Mouse (Mus musculus): ENCODE results near the gene Pitx2.
A peak's percentile ranks its signal among the peaks of the same experiment; 100 is the strongest.

The Pitx2 gene

GRCm38 (mm10) chr3:129202871-129203740 is 3.4 kb downstream of the Pitx2 start:
- DNase-seq (ENCODE audit: low read depth), result no peak

DNA sequence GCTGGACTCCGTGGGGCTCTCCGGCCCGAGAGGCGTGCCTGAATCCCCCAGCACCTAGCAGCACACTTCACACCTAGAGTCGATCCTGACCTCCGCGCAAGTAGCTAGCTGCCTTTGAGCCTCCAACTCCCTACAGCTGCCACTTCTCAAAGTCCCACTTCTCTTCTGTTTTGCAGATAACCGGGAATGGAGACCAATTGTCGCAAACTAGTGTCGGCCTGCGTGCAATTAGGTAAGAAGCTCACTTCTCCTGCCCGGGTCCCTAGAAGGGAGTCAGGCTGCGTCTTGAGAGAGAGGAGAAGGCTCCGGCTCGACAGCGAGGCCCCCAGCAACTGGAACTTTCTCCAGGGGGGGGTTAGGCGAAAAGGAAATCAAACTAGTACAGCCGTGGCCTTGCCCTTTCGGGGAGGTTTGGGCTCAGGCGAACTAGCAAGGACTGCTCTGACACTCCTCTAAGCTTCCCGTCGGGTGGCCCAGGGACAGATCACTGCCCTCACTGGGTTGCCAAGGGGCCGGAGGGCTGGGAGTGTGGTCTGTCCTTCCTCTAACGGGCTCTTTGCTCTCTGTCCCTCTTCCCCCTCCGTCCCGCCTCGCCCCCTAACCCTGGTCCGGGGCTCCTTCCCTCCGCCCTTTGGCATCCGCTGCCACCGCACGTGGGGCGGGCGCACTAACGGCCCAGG is 4.2 kb downstream of the Pitx2 start:
- no peak for DNase-seq (ENCODE audit: low read depth)

DNA sequence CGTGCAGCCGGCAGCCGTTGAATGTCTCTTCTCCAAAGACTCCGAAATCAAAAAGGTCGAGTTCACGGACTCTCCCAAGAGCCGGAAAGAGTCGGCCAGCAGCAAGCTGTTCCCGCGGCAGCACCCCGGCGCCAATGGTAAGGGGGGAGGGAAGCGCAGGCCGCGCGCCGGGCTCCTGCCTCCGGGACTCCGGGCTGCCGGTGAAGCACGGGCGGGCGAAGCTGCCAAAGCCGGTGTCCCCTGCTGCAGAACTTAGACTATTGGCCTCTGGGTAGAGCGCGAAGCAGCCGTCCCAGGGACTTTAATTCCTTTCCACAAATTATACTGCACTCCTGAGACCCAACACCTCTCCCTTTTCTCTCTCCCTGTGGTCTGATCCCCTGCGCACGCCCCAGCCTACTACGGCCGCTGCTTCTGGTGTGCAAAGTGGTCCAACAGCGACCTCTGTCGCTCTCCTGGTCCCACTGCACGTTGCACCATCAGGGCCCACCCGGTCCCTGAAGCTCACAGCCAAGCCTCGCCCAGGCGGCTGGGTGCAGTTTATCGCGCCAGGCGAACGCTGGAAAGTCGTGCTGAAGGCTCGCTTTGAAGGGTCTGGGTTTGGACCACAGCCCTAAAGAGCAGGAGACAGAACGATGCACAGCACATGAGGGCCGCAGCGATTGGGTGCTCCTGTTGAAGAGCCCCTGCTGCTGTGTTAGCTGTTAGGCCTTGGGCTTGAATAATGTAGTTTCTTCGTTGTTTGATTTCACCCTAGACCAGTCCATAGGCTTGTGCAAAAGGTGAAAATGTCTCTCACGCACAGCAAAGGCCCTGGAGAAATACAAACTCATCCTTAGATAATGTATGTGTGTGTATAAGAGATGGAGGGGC is 5.0 kb downstream of the Pitx2 start:
- no peak for DNase-seq (ENCODE audit: low read depth)

- DNase-seq (ENCODE audit: low read depth), result no peak
Observed at GRCm38 (mm10) chr3:129205481-129206175, 6.0 kb downstream of the Pitx2 start.

GRCm38 (mm10) chr3:129206776-129207175 is 7.1 kb downstream of the Pitx2 start:
- no peak for DNase-seq (ENCODE audit: low read depth)

DNA sequence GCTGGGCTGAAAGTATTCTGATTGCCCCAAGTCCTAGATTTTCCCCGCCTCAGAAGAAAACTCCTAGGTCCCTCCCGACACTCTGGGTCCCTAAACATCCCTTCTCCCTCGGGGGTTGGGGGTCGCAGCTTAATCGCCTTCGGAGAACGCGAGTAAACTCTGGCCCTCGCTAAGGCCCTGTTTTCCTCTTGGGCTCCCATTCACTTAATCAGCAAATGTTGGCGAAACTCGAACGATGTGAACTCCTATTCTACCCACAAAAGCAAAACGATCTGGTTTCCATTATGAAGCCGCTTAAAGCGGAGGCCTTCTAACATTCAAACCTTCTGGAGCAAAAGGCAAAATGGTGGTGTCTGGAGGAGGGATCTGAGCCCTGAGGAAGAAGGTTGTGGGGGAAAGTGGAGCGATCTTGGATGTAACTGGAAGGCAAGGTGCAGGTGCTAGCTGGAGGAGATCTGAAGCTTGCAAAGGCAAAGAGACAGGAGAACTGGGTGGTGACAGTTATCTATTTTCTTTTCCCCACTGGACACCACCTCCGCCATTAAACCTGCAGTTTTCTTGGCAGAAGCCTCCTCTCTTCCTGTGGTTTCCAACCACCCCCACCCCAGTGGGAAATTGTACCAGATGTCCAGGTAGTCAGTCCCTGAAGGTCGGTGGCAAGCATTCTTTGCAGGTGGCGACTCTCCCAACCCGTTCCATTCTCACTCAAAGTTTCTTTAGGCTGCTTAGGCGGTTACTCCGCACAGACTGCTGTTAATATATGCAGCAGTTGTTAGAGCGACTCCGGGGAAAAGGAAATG is 7.8 kb downstream of the Pitx2 start:
- DNase-seq (ENCODE audit: low read depth), result no peak

- no peak for DNase-seq (ENCODE audit: low read depth)
Observed at GRCm38 (mm10) chr3:129208031-129208380, 8.3 kb downstream of the Pitx2 start.

DNA sequence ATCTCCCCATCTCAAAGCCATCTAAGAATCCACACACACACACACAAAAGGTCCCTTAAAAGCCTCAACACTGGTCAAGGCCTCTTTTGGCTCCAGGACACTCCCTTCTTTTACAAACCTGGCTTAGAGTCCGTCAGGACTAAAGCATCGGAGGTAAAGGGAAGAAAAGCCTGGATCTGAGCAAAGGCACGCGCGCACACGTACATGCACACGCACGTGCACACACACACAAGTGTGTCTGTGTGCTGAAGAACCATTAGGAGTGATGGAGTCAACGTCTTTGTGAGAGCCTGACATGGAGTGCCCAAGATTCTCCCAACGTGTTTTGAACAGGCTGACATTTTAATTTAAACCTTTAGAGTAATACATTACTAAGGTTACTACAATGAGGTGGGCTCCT is 8.7 kb downstream of the Pitx2 start:
- DNase-seq (ENCODE audit: low read depth), result no peak

DNA sequence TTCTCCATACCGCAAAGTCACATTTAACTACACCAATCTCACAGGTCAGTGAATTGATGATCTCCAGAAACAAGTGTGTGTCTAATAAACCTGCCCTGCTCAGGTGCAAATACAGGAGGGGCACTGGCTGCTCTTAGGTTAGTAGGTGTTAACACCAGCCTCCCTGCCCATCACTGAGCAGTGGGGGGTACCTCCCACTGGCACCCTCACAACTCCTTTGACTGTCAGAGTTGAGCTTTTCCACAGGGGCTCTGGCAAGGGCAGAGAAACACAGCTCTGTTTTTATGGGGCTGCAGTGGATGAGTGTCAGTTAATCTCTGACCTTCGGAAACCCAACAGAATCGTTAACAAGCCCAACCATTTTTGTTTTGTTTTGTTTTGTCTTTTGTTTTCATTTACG is 9.6 kb downstream of the Pitx2 start:
- DNase-seq (ENCODE audit: low read depth), result no peak

DNA sequence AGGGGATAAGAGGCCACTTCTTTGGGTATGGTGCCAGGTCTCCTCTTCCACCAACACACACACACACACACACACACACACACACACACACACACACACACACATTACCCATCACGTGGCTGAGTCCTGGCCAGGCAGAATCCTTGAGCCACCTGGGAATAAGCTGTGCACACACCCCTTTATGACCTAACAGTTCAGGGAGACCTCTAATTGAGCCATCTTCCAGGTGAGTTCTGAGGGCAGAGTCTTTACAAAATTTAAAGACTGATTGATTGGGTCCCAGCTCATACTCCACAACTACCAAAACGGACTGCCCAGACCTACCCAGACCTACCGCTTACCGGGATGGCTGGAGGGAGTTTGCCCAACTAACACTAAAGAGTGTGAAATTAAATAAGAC is 10.1 kb downstream of the Pitx2 start:
- DNase-seq (ENCODE audit: low read depth), result no peak

GRCm38 (mm10) chr3:129212038-129212645 is 12.5 kb downstream of the Pitx2 start:
- no peak for DNase-seq (ENCODE audit: low read depth)

DNA sequence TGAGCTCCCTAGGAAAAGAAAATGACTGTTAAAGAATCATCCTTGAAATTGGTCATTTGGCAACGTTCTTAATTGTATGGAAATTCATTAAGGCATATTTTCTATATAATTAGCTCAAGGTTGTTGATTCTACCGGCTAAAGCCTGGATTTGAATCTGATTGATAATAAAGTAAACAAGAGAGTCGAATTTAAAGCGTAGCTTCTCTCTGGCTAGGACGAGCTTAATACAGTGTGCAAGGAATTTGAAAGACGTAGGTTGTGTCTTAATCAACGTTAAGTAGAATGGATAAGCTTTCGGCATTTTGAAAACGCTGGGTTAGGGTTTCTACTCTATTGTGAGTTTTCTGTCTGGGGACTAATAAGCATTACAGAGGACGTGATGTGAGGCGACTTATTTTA is 13.1 kb downstream of the Pitx2 start:
- DNase-seq (ENCODE audit: low read depth), result no peak

DNA sequence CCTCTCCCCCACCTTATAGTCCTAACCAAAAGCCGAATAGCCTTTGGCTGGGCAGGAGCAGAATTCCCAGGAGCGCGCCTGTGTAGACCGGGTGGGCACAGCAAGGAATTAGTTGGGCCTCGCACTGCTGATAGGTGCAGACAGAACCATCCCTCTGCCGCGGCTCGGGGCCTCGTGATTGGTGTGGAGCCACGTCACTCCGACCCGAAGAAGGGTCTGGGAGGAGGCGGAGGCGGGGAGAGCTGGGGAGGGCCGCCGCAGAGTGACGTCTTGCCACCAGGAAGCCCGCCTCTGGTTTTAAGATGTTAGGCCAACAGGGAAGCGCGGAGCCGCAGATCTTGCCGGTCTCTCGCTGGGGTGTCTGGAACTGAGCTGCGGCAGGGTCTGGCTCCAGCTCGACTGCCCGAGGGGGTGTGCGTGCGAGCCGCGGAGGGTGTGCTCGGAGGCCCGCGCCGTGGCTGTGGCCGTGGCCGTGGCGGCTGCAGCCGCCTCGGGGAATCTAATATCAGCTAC is 14.0 kb downstream of the Pitx2 start:
- DNase-seq (ENCODE audit: low read depth), result peak; percentile 52

DNA sequence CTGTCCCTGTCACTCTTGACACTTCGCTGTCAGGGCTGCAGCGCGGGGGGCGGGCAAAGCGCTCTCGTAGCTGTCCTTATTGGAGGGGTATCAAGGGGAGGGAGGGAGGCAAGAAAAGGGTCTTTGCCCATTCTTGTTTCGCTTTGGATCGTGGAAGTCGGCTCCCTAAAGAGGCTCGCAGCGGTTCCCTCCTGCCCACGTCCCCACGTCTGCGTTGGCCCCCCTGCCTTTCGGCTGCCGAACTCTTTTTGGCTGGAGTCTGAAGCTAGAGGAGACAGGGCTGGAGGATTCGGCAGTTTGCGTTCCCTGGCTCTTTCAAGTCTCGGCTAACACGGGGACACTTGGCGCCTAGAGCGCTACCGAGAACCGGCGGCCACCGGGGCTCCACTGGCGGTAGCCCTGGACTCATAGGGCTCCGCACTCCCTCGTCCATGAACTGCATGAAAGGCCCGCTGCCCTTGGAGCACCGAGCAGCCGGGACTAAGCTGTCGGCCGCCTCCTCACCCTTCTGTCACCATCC is 14.5 kb downstream of the Pitx2 start:
- DNase-seq (ENCODE audit: low read depth), result no peak

DNA sequence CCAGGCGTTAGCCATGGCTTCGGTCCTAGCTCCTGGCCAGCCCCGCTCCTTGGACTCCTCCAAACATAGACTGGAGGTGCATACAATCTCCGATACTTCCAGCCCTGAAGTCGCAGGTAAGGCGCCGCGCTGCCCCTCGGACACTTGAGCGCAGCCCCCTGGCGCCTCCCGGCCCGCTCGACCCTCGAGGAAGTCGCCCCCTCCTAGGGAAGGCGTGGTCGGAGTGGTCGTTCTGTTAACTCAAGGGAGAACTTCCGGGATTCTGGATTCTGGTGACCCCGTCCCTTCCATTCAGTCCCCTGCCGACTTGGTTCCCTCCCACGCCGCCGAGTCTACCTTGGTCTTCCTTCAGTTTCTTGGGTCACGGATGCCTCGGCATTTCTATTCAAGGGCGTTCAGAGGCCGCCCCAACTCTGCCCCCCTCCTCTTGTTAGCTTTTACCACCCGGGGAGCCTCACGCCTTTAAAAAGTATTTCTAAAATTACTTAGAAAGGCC is 15.0 kb downstream of the Pitx2 start:
- no peak for DNase-seq (ENCODE audit: low read depth)

DNA sequence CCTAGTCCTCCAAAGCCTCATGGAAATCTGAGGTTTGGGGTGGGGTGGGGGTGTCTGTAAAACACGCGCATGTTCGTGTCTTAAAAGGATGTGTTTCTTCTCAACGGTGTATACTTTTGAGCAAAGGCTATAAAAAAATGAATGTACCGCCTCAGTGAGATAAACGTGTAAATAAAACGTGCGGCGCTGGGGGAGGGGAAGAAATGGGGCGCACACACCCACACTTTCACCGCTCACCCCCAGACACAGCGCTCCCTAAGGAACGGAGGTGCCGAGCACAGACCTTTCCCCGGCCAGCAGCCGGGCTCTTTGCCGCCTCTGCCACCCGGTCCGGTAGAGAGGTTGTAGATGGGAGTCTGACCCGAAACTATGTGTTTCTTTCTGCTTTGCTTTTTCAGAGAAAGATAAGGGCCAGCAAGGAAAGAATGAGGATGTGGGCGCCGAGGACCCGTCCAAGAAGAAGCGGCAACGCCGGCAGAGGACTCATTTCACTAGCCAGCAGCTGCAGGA is 15.6 kb downstream of the Pitx2 start:
- no peak for DNase-seq (ENCODE audit: low read depth)

DNA sequence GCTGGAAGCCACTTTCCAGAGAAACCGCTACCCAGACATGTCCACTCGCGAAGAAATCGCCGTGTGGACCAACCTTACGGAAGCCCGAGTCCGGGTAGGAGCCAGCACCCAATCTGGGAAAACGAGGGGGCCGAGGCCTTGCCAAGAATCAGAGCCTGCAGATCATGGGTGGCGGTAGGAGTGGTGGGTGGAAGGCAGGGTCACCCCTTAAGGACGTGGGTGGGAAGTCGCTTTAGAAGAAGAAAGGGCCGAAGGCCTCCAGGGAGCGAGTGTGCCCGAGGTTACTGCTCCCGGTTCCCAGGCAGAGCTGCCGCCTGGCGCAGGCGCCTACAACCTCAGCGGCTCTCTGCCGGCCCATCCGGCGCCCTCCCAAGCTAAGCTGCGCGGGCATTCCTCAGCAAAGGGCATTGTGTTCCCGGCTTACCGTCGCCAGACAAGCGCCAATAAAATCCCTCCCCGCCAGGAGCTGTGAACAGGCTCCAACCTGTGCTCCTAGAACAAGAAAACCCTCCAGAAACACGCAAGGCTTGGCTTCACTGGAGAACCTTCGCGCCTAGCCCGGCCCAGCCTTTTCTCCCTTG is 16.2 kb downstream of the Pitx2 start:
- DNase-seq (ENCODE audit: low read depth), result no peak

GRCm38 (mm10) chr3:129216491-129216890 is 16.8 kb downstream of the Pitx2 start:
- no peak for DNase-seq (ENCODE audit: low read depth)

DNA sequence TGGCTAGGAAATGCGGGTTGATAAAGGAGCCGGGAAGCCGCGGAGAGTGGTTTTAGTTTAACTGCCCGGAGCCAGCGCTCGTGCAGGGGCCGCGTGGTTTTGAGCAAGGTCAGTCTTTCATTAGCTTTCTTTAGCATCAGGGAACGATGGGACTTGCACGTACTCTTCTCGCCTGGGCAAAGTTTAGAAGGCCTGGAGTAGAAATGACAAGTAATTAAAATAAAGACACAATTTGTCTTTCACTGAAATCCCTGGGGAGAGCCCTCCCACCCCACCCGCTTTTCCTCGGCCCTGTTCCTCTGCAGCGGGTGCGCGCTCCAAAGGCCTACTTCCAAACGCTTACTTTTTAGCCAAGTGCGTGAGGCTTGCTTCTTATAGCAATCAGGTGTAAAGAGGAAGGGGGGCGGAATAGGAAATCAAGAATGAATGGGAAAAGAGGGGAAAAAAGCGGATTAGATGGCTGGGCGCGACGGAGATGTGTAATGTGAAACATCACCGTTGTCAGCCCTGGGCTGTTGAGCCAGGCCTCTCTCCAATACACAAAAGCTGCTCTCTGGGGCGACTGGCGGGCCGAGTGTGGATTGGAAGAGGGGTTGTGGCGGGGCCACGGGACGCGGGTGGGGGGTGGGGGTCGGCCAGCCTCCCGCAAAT is 17.4 kb downstream of the Pitx2 start:
- DNase-seq (ENCODE audit: low read depth), result no peak

Measured in naive thymus-derived CD4-positive, alpha-beta T cell, adult 2 months (primary cell).